Mouse (Mus musculus) brown adipose tissue, adult 24 weeks (tissue): ENCODE measurements around the gene BC025920. TPM values are rescaled to one million over a fixed set of nuclear protein-coding genes. Genes with fewer than 3 reads are reported as not detected.
"Not testable (repeated sequence)": the region's sequence is repeated elsewhere in the genome, so short reads cannot be mapped to it uniquely, and the experiment has no call there.

Source experiments
- H3K27ac ChIP-seq: fragments of 200-500 bp; replicated peaks from 2 replicates; pipeline ENCODE4 v1.5.1; 2012; ENCODE audit warnings: low read depth, mild to moderate bottlenecking, low read length
- H3K4me1 ChIP-seq: fragments of 200-500 bp; 2 replicates; pipeline ENCODE4 v1.6.1; 2012; ENCODE audit warnings: low read length, mixed read lengths; ENCODE audit not compliant: control insufficient read depth, insufficient read depth, insufficient read length
- H3K4me3 ChIP-seq: fragments of 200-500 bp; 2 replicates; pipeline ENCODE4 v1.5.1; 2012; ENCODE audit warnings: low read depth, mild to moderate bottlenecking, low read length, moderate library complexity; ENCODE audit not compliant: insufficient read depth
- polyA plus RNA-seq: library from polyadenylated mRNA; stranded (reverse); fragments of >200 nt; gene quantifications from 2 replicates; pipeline ENCODE4 v1.2.4, GENCODE M21; 2012; ENCODE audit not compliant: missing spikeins, insufficient read depth, insufficient read length

The BC025920 gene
- polyA plus RNA-seq, 1 experiment: 4.1 TPM

GRCm38 (mm10) chr10:81638101-81638500, 32.0 kb downstream of the BC025920 start:
- Histone ChIP-seq H3K27ac (no peak overlapping the region), H3K4me3 (no peak overlapping the region), H3K4me1 (peaks cover 8% of the 10 kb centered on the region)

GRCm38 (mm10) chr10:81640825-81641224, 34.8 kb downstream of the BC025920 start:
- H3K4me3 ChIP-seq, H3K4me1 ChIP-seq, H3K27ac ChIP-seq: not testable (repeated sequence)

DNA sequence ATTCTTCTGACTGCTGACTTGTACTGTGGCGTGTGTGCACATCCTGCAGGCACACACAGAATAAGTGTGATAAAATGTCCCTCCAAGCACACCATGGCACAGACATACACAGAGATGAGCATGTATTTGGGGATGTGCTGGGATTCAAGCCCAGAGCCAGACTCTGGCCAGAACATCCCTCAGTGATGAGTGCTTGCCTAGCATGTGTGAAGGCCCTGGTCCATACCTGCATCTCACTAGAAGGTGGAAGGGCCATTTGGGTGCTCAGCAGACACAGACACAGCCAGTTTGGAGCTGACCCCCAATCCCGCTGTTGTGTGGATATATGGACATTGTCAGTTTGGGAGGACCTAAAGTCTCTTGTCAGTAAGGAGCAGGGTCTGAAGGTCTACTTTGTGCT, 35.5 kb downstream of the BC025920 start:
- Histone ChIP-seq H3K4me1 (peaks cover 8% of the 10 kb centered on the region), H3K27ac (no peak overlapping the region), H3K4me3 (no peak overlapping the region)

- peaks cover 8% of the 10 kb centered on the region for H3K4me1 ChIP-seq
- peak overlapping the region; percentile 77 for H3K4me3 ChIP-seq
- no peak overlapping the region for H3K27ac ChIP-seq
Measured at GRCm38 (mm10) chr10:81641978-81642647, 36.0 kb downstream of the BC025920 start.

DNA sequence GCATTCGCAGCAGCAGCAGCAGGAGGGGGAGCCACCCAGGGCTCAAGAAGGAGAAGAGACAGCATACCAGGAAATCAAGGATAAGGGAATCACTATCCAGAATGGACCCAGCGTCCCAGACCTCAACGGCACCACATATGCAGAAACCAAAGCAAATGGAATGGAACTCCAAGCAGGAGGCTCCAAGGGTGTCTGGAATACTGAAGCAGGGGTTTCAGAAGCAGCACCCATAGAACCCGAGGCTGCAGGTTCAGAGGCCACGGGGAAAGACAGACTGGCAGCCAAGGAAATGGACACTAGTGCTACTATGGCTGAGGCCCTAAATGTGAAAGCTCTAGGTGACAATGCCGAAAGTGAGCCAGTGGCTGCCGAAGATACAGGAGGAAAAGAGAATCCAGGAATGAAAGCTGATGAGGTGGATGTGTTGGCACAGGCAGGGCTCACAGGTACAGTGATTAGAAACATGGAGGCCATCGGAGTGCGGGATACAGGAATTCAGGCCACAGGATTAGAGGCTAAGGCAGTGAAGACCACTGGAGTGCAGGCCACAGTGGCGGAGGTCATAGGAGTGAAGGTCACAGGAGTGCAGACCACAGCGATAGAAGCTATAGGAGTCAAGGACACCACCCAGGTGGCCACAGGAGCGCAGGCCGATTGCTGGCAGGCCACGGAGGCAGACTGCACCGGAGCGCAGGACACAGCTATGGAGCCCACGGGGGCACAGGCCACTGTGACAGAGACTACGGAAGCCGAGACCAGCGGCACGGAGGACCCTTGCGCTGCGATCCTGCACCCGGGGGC, 36.8 kb downstream of the BC025920 start:
- H3K4me3 ChIP-seq: peak overlapping the region; percentile 77
- peaks cover 8% of the 10 kb centered on the region for H3K4me1 ChIP-seq
- H3K27ac ChIP-seq: peak overlapping the region; percentile 62

GRCm38 (mm10) chr10:81643449-81644055, 37.5 kb downstream of the BC025920 start:
- peak overlapping the region; percentile 62 for H3K27ac ChIP-seq
- H3K4me1 ChIP-seq: peaks cover 8% of the 10 kb centered on the region
- peak overlapping the region; percentile 77 for H3K4me3 ChIP-seq

- Histone ChIP-seq H3K4me1 (peaks cover 8% of the 10 kb centered on the region), H3K27ac (no peak overlapping the region), H3K4me3 (peak overlapping the region; percentile 77)
Measured at GRCm38 (mm10) chr10:81644162-81644561, 38.1 kb downstream of the BC025920 start.

GRCm38 (mm10) chr10:81644716-81645115, 38.6 kb downstream of the BC025920 start:
- peaks cover 8% of the 10 kb centered on the region for H3K4me1 ChIP-seq

GRCm38 (mm10) chr10:81645391-81645790, 39.3 kb downstream of the BC025920 start:
- no peak overlapping the region for H3K4me3 ChIP-seq
- no peak overlapping the region for H3K27ac ChIP-seq
- H3K4me1 ChIP-seq: peaks cover 8% of the 10 kb centered on the region

More at GRCm38 (mm10) chr10:81644716-81645115, 38.6 kb downstream of the BC025920 start:
- Histone ChIP-seq H3K4me3 (no peak overlapping the region), H3K27ac (no peak overlapping the region)

GRCm38 (mm10) chr10:81646015-81646555, 40.0 kb downstream of the BC025920 start:
- Histone ChIP-seq H3K4me3 (no peak overlapping the region), H3K4me1 (peaks cover 8% of the 10 kb centered on the region)

DNA sequence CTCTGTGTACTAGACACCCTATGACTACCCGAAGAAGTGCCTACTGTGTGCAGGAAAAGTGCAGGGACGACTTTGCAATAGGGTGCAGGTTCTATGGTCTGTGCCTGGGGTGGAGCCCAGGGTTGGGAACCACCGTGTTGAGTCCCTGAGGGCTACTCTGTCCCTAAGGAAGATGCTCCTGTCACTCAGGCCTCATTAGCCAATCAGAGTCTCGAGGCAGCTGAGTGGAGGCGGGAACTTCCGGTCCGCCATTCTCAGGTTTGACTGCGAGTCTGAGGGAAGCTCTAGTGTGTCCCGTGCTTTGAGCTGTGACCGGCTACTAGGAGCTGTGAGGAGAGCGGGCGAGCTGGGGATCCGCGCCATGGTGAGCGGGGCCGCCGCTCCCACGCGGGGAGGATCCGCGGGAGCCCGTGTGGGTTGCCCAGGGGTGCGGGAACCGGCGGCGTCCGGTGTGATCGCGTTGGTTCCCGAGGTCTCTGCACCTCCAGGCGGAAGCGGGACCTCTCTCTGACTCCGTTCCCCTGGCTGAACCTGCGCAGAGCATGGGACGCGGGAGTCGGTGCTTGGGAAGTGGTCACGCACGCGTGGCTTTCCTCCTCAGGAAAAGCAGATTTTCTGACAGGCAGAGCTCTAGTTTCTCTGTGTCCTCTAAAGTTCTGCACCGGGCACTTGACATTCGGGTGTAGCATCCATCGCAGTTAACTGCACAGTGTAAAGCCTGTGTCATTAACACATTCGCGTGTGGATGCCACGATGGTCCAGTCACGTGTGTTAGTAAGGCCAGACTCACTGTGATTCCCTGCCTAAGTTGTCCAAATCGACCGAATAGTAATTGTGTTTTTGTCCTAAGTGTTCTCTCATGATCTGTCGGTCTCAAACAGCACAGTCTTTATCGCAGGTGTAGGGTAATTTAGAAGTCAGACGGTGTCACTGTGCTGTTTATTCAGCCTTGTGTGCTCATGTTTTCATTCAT, 43.0 kb downstream of the BC025920 start, which contains the start of gene Gm10778:
Gm10778 (plus strand) TSS at position 257 of the 973 bp plus-strand sequence.
- peak within 1 kb of the TSS; percentile 70 for H3K4me3 ChIP-seq
- peak within 1 kb of the TSS; percentile 71; the same call in 1 of the 2 replicates for H3K27ac ChIP-seq
- not testable (repeated sequence) for H3K4me1 ChIP-seq

More at GRCm38 (mm10) chr10:81646015-81646555, 40.0 kb downstream of the BC025920 start:
- H3K27ac ChIP-seq: no peak overlapping the region

- H3K27ac ChIP-seq: no peak overlapping the region
- H3K4me1 ChIP-seq: no peaks in the 10 kb centered on the region
- H3K4me3 ChIP-seq: no peak overlapping the region
Measured at GRCm38 (mm10) chr10:81655178-81655577, 49.1 kb downstream of the BC025920 start.

DNA sequence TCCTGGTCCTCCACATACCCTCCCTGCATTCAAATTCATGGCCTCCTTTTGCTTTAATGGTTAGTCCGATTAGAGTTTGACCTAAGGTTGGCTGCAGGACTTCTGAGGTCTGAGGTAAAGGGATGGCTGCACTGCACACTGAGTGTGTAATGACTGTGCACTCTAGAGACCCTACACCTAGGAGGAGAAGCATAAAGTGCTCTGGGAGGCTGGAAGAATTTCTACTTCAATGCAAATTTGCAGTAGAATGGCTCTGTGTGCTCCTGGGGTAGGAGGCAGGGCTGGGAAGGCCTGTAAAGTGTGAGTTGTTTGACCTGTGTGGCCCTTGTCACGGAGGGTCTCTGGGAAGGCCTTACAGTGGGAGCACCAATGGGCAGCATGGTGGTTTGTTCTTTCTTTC, 50.1 kb downstream of the BC025920 start:
- no peak overlapping the region for H3K27ac ChIP-seq
- no peaks in the 10 kb centered on the region for H3K4me1 ChIP-seq
- H3K4me3 ChIP-seq: no peak overlapping the region
